Mouse (Mus musculus) liver, embryonic 16.5 days (tissue): Measurements from ENCODE around the gene Mup18. TPM values are rescaled to one million over a fixed set of nuclear protein-coding genes. Genes with fewer than 3 reads are reported as not detected.
"Not testable (repeated sequence)": the region's sequence is repeated elsewhere in the genome, so short reads cannot be mapped to it uniquely, and the experiment has no call there.

Experiments used
- ATAC-seq: fragments of 200-750 bp; cut with Nextera tagmentation; 2 replicates; pipeline ENCODE4 v1.8.0; 2017; ENCODE audit warnings: low read depth, mild to moderate bottlenecking, moderate number of reproducible peaks, moderate library complexity
- H3K27ac ChIP-seq: fragments of 300-500 bp; sonication (generic); 2 replicates; pipeline ENCODE4 v1.5.1; 2014; ENCODE audit warnings: mild to moderate bottlenecking, low read length
- H3K27me3 ChIP-seq: fragments of 300-500 bp; sonication (generic); 2 replicates; pipeline ENCODE4 v1.6.1; 2014; ENCODE audit warnings: low read depth, low read length, mixed read lengths; ENCODE audit not compliant: control insufficient read depth, insufficient read depth
- H3K36me3 ChIP-seq: fragments of 300-500 bp; sonication (generic); 2 replicates; pipeline ENCODE4 v1.6.1; 2014; ENCODE audit warnings: mild to moderate bottlenecking; ENCODE audit not compliant: control insufficient read depth, insufficient read depth
- H3K4me1 ChIP-seq: fragments of 300-500 bp; sonication (generic); 2 replicates; pipeline ENCODE4 v1.6.1; 2014; ENCODE audit warnings: low read depth, low read length, mixed read lengths; ENCODE audit not compliant: control insufficient read depth
- H3K4me2 ChIP-seq: fragments of 300-500 bp; sonication (generic); 2 replicates; pipeline ENCODE4 v1.6.1; 2014; ENCODE audit warnings: low read depth, low read length, mixed read lengths
- H3K4me3 ChIP-seq: fragments of 300-500 bp; sonication (generic); 2 replicates; pipeline ENCODE4 v1.5.1; 2014; ENCODE audit warnings: low read depth, mild to moderate bottlenecking, low read length
- H3K9ac ChIP-seq: fragments of 300-500 bp; sonication (generic); 2 replicates; pipeline ENCODE4 v1.6.1; 2014; ENCODE audit warnings: low read depth, low read length
- H3K9me3 ChIP-seq: fragments of 300-500 bp; sonication (generic); replicated peaks from 2 replicates; pipeline ENCODE4 v1.6.1; 2016; ENCODE audit warnings: low read length; ENCODE audit not compliant: control insufficient read depth
- WGBS: fragments of 180-500 bp; shearing (Covaris S2); extraction: QIAGEN DNeasy Blood & Tissue Kit; methylation state at CpG from one replicate; pipeline ENCODE4 v1.1.7; 2014; ENCODE audit not compliant: insufficient replicate concordance; 5-methylcytosine and 5-hydroxymethylcytosine counted together
- polyA plus RNA-seq: library from polyadenylated mRNA; unstranded; fragments of >200 nt; fragmentation: Nextera tagmentation; extraction: Ambion mirVana; gene quantifications from 2 replicates; pipeline ENCODE4 v1.2.1, GENCODE M21; 2015

The Mup18 gene
- not detected in 2 replicates for polyA plus RNA-seq

- H3K27ac ChIP-seq, H3K4me3 ChIP-seq, H3K9me3 ChIP-seq, H3K9ac ChIP-seq, H3K4me2 ChIP-seq, H3K27me3 ChIP-seq, ATAC-seq, H3K36me3 ChIP-seq, H3K4me1 ChIP-seq: not testable (repeated sequence)
- WGBS, result 56% methylated on average over 2 of the region's 2 CpGs
Measured at GRCm38 (mm10) chr4:61674036-61674435, at the start of gene Mup18. Mup18 (minus strand) TSS chr4:61674136.

GRCm38 (mm10) chr4:61714296-61714695 lies 40.4 kb upstream of the Mup18 start:
- H3K4me2 ChIP-seq, H3K9ac ChIP-seq, H3K27ac ChIP-seq, H3K9me3 ChIP-seq, H3K27me3 ChIP-seq, H3K4me3 ChIP-seq, H3K4me1 ChIP-seq, H3K36me3 ChIP-seq, ATAC-seq: not testable (repeated sequence)
- WGBS, result 63% methylated on average over 6 of the region's 6 CpGs

Other genes with a start within 250 kb of the Mup18 start
- gene Mup15, start 234.4 kb downstream of the Mup18 start, polyA plus RNA-seq, result not detected in 2 replicates
- gene Mup16, start 154.6 kb downstream of the Mup18 start, polyA plus RNA-seq, result not detected in 2 replicates
- gene Mup17, start 78.3 kb downstream of the Mup18 start, polyA plus RNA-seq, result not detected in 2 replicates
- gene Mup19, start 108.1 kb upstream of the Mup18 start, polyA plus RNA-seq, result not detected in 2 replicates
- gene Mup5, start 161.1 kb upstream of the Mup18 start, polyA plus RNA-seq, result not detected in 2 replicates